Mouse (Mus musculus) 3134 (cell line): Measurements from ENCODE around the gene St6gal1.

ENCODE experiments used
- DNase-seq: peaks from one replicate; pipeline ENCODE4 v3.0.0-alpha.2; 2011; ENCODE audit warnings: low spot score; ENCODE audit not compliant: insufficient read length; ENCODE audit errors: extremely low read depth

The St6gal1 gene

DNA sequence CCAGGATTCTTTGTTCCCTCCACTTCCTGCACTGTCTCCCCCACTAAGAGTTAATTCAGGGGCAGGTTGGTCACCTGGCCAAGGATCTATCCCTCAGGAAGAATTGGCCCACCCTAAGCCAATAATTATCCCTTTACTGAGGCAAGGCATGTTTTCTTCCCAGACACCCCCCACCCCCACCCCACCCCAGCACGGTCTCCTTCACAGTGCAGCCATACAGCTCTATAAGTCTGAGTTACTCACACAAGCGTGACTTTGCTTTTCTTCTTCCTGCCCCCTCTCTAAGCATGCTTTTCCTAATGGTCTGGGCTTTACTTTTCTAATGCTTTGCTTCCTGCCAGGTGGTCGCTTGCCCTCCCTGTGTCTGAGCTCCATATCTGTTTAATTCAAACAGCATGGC is 177.4 kb downstream of the St6gal1 start:
- no peak for DNase-seq

DNA sequence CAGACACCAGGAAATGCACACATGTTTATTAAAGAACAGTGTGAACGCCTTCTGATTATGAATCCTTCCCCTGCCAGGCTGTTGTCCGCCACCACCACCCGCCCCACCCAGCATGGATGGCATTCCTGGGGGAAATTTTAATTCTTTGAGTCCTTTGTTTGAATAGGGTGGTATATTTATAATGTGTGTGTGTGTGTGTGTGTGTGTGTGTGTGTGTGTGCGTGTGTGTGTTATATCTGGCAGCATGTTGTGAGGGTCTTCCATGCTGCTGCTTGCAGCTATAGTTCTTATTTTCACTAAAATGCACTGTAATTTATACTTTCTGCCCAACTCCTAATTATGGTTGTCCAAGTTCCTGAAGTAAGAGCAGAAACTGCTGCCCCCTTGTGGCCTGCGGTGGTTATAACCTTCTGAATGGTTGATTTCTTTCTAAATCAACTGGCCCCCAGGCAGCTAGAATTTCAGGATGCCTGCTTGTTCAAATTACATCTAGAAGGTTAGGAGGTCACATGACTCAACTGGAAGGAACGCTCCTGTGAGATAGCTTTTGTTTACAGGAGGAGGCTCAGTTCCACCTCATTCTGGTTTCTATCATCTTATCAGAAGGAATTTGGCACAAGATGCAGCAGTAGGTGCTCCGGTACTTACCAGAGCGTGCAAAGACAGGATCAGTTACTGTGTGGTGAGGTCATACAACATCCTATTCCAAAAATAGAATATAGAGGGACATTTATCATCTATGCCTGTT is 178.6 kb downstream of the St6gal1 start:
- peak; percentile 59 for DNase-seq
